Mouse (Mus musculus) cerebellum, adult 2 months (tissue): ENCODE results near the gene Sema4a.

ENCODE experiments used
- CTCF ChIP-seq: fragments of 200-500 bp; IDR thresholded peaks from 2 replicates; pipeline ENCODE4 v1.5.1; 2011; ENCODE audit warnings: low read depth, mild to moderate bottlenecking, control low read depth, low read length, moderate library complexity, borderline replicate concordance; ENCODE audit not compliant: insufficient read depth
- POLR2A ChIP-seq: fragments of 200-500 bp; IDR thresholded peaks from 2 replicates; pipeline ENCODE4 v1.6.1; 2011; ENCODE audit warnings: low read length, control low read depth, borderline replicate concordance; ENCODE audit not compliant: insufficient read depth

DNA sequence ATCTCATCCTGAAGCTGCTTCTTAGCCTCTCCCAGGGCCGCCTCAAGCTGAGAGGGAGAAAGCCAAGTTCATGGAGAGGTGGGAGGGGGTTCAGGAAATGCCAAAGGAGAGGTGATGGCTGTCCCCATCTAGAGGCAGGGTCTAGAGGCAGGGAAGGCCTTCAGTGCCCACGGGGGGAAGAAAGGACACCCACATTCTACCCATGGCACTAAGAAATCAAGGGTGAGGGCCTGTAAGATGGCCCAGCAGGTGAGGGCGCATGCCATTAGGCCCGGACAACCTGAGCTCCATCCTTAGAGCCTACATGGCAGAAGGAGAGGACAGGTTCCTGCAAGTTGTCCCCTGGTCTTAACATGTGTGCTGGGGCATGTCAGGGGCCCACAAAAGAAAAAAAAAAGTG is 25.9 kb upstream of the Sema4a start:
- TF ChIP-seq CTCF (no peak), POLR2A (no peak)
